Mouse (Mus musculus) natural killer cell, adult 2 months (primary cell): ENCODE results near the gene Gm9112.
A peak's percentile ranks its signal among the peaks of the same experiment; 100 is the strongest.
"Not testable (repeated sequence)": the region's sequence is repeated elsewhere in the genome, so short reads cannot be mapped to it uniquely, and the experiment has no call there.

ENCODE experiments used
- DNase-seq, 2 experiments: peaks; one replicate each; pipeline ENCODE4 v3.0.0; 2022; ENCODE audit warnings: low spot score in 2 of 2

Gm9112 gene

GRCm38 (mm10) chrX:102707535-102707934 is at the start of gene Gm9112, which contains the start of gene Dmrtc1b:
Gene Gm9112, minus strand, starts transcription at chrX:102707635.
Gene Dmrtc1b, plus strand, starts transcription at chrX:102707865.
- not testable (repeated sequence) for DNase-seq

- not testable (repeated sequence) for DNase-seq
Measured at GRCm38 (mm10) chrX:102724226-102724625, 16.8 kb upstream of the Gm9112 start.

- not testable (repeated sequence) for DNase-seq
Measured at GRCm38 (mm10) chrX:102700636-102701035, 6.8 kb downstream of the Gm9112 start.

GRCm38 (mm10) chrX:102689252-102689651 is 18.2 kb downstream of the Gm9112 start:
- not testable (repeated sequence) for DNase-seq

- DNase-seq = not testable (repeated sequence)
Measured at GRCm38 (mm10) chrX:102686872-102687271, 20.6 kb downstream of the Gm9112 start, which contains the start of gene Gm3880. Gene Gm3880, minus strand, starts transcription at chrX:102686972.

- not testable (repeated sequence) for DNase-seq
Measured at GRCm38 (mm10) chrX:102684706-102685105, 22.7 kb downstream of the Gm9112 start.

- no peak for DNase-seq
Measured at GRCm38 (mm10) chrX:102666641-102667040, 40.8 kb downstream of the Gm9112 start.

GRCm38 (mm10) chrX:102660712-102661111 is 46.7 kb downstream of the Gm9112 start:
- peak in 1 of 2 experiments; percentile 3 for DNase-seq
